Mouse (Mus musculus): ENCODE measurements around the gene Gm20532.

Gene Gm20532

GRCm38 (mm10) chr2:26574862-26575261 is 11.6 kb upstream of the Gm20532 start:
- no peak for DNase-seq

- no peak for DNase-seq
Measured at GRCm38 (mm10) chr2:26575378-26575777, 11.1 kb upstream of the Gm20532 start.

- peak; percentile 72 for DNase-seq
Measured at GRCm38 (mm10) chr2:26575865-26576264, 10.6 kb upstream of the Gm20532 start.

GRCm38 (mm10) chr2:26576462-26576861 is 10.0 kb upstream of the Gm20532 start:
- DNase-seq: no peak

- DNase-seq: peak; percentile 84
Measured at GRCm38 (mm10) chr2:26578369-26578768, 8.1 kb upstream of the Gm20532 start.

GRCm38 (mm10) chr2:26579714-26580113 is 6.7 kb upstream of the Gm20532 start, which contains the start of gene Egfl7:
Gene Egfl7, plus strand, starts transcription at chr2:26580014.
- DNase-seq: no peak

- DNase-seq: peak; percentile 55
Measured at GRCm38 (mm10) chr2:26580751-26581150, 5.7 kb upstream of the Gm20532 start.

GRCm38 (mm10) chr2:26582203-26582602 is 4.2 kb upstream of the Gm20532 start:
- no peak for DNase-seq

- DNase-seq: no peak
Measured at GRCm38 (mm10) chr2:26582741-26583140, 3.7 kb upstream of the Gm20532 start.

GRCm38 (mm10) chr2:26583640-26584039 is 2.8 kb upstream of the Gm20532 start:
- peak; percentile 80 for DNase-seq

- DNase-seq: no peak
Measured at GRCm38 (mm10) chr2:26585713-26586112, 726 bp upstream of the Gm20532 start.

GRCm38 (mm10) chr2:26587044-26587405 is 586 bp downstream of the Gm20532 start:
- no peak for DNase-seq

- no peak for DNase-seq
Measured at GRCm38 (mm10) chr2:26588573-26588972, 2.1 kb downstream of the Gm20532 start.

GRCm38 (mm10) chr2:26589284-26589683 is 2.8 kb downstream of the Gm20532 start:
- DNase-seq: no peak

- DNase-seq: no peak
Measured at GRCm38 (mm10) chr2:26590282-26590681, 3.8 kb downstream of the Gm20532 start.

- no peak for DNase-seq
Measured at GRCm38 (mm10) chr2:26590962-26591361, 4.5 kb downstream of the Gm20532 start.

- DNase-seq: no peak
Measured at GRCm38 (mm10) chr2:26591416-26591815, 5.0 kb downstream of the Gm20532 start.

- DNase-seq: no peak
Measured at GRCm38 (mm10) chr2:26593211-26594021, 7.0 kb downstream of the Gm20532 start.

GRCm38 (mm10) chr2:26594022-26594346 is 7.5 kb downstream of the Gm20532 start:
- peak; percentile 79 for DNase-seq

GRCm38 (mm10) chr2:26594461-26594933 is 8.1 kb downstream of the Gm20532 start:
- DNase-seq: no peak

GRCm38 (mm10) chr2:26594934-26595724 is 8.7 kb downstream of the Gm20532 start:
- DNase-seq: peak; percentile 84

- no peak for DNase-seq
Measured at GRCm38 (mm10) chr2:26595725-26596435, 9.4 kb downstream of the Gm20532 start.

- no peak for DNase-seq
Measured at GRCm38 (mm10) chr2:26596898-26597297, 10.5 kb downstream of the Gm20532 start.
